Mouse (Mus musculus) sigmoid colon, adult 10 weeks (tissue): ENCODE results near the gene Gm10409. TPM values are rescaled to one million over a fixed set of nuclear protein-coding genes. Genes with fewer than 3 reads are reported as not detected.

Source experiments
- polyA plus RNA-seq: library from polyadenylated mRNA; stranded (reverse); fragments of 350-450 nt; fragmentation: Illumina TruSeq; extraction: RNeasy Lipid Tissue Mini Kit (QIAGEN cat#74804); gene quantifications from one replicate; pipeline ENCODE4 v1.2.3, GENCODE M21; 2014; ENCODE audit warnings: low read depth, low replicate concordance

Gm10409 gene
- polyA plus RNA-seq: 0.63 TPM

GRCm38 (mm10) chr14:3412314-3412713 is at the start of gene Gm10409:
Gene Gm10409, plus strand, starts transcription at chr14:3412614.

GRCm38 (mm10) chr14:3394793-3395192 is 17.6 kb upstream of the Gm10409 start, which contains the start of gene Gm10413:
Gene Gm10413, plus strand, starts transcription at chr14:3395093.

GRCm38 (mm10) chr14:3427803-3428202 is 15.4 kb downstream of the Gm10409 start, which contains the start of gene Gm3005:
Gene Gm3005, plus strand, starts transcription at chr14:3428103.

GRCm38 (mm10) chr14:3449079-3449478 is 36.7 kb downstream of the Gm10409 start, which contains the start of gene Gm10408:
Gene Gm10408, plus strand, starts transcription at chr14:3449379.

Other genes with a start within 250 kb of the Gm10409 start
- gene Gm5795, start 224.4 kb upstream of the Gm10409 start, polyA plus RNA-seq: not detected
- 0.63 TPM for gene D830030K20Rik, start 204.1 kb upstream of the Gm10409 start, polyA plus RNA-seq
- 0.28 TPM for gene Gm2956, start 80.0 kb upstream of the Gm10409 start, polyA plus RNA-seq
- gene Gm10413, start 17.5 kb upstream of the Gm10409 start, polyA plus RNA-seq: not detected
- gene Gm3005, start 15.5 kb downstream of the Gm10409 start, polyA plus RNA-seq: 0.28 TPM
- gene Gm10408, start 36.8 kb downstream of the Gm10409 start, polyA plus RNA-seq: not detected
- not detected for gene Gm3012, start 221.9 kb downstream of the Gm10409 start, polyA plus RNA-seq
- gene Gm3020, start 239.4 kb downstream of the Gm10409 start, polyA plus RNA-seq: 0.63 TPM